Mouse (Mus musculus): ENCODE data around the gene Mgat3. TPM values are rescaled to one million over a fixed set of nuclear protein-coding genes. Genes with fewer than 3 reads are reported as not detected.
A peak's percentile ranks its signal among the peaks of the same experiment; 100 is the strongest.

Mgat3 gene
- polyA plus RNA-seq, 1 experiment = 65.1 TPM

- TF ChIP-seq CTCF (IDR thresholded peaks at IDR 0.05; ENCODE audit: insufficient read depth, low read depth, low read length) = no peak
- TF ChIP-seq POLR2A (IDR thresholded peaks at IDR 0.05; ENCODE audit: insufficient read depth, low read depth, low read length) = no peak
- Histone ChIP-seq H3K4me3 (ENCODE audit: insufficient read depth, low read depth, low read length) (no peak overlapping the region), H3K4me1 (ENCODE audit: control insufficient read depth, insufficient read depth, low read length) (peaks cover 27% of the 10 kb centered on the region; the same call in 1 of the 2 replicates), H3K27ac (ENCODE audit: insufficient read depth, low read depth, low read length) (no peak overlapping the region)
- WGBS = 91% methylated on average over 22 of the region's 22 CpGs
Observed at GRCm38 (mm10) chr15:80157197-80157943, 16.2 kb upstream of the Mgat3 start.

- TF ChIP-seq CTCF (IDR thresholded peaks at IDR 0.05; ENCODE audit: insufficient read depth, low read depth, low read length) (no peak), POLR2A (IDR thresholded peaks at IDR 0.05; ENCODE audit: insufficient read depth, low read depth, low read length) (no peak)
- Histone ChIP-seq H3K4me1 (ENCODE audit: control insufficient read depth, insufficient read depth, low read length) (peaks cover 33% of the 10 kb centered on the region), H3K4me3 (ENCODE audit: insufficient read depth, low read depth, low read length) (no peak overlapping the region), H3K27ac (ENCODE audit: insufficient read depth, low read depth, low read length) (no peak overlapping the region)
- 87% methylated on average over 5 of the region's 5 CpGs for whole genome bisulfite sequencing
Observed at GRCm38 (mm10) chr15:80158001-80158706, 15.4 kb upstream of the Mgat3 start.

GRCm38 (mm10) chr15:80158707-80159090, 14.8 kb upstream of the Mgat3 start:
- Histone ChIP-seq H3K4me1 (ENCODE audit: control insufficient read depth, insufficient read depth, low read length) (peaks cover 38% of the 10 kb centered on the region), H3K4me3 (ENCODE audit: insufficient read depth, low read depth, low read length) (no peak overlapping the region), H3K27ac (ENCODE audit: insufficient read depth, low read depth, low read length) (no peak overlapping the region)
- TF ChIP-seq POLR2A (IDR thresholded peaks at IDR 0.05; ENCODE audit: insufficient read depth, low read depth, low read length) (no peak), CTCF (IDR thresholded peaks at IDR 0.05; ENCODE audit: insufficient read depth, low read depth, low read length) (no peak)
- WGBS = 78% methylated on average over 4 of the region's 4 CpGs

GRCm38 (mm10) chr15:80159286-80159901, 14.1 kb upstream of the Mgat3 start:
- Histone ChIP-seq H3K4me3 (ENCODE audit: insufficient read depth, low read depth, low read length) (no peak overlapping the region), H3K27ac (ENCODE audit: insufficient read depth, low read depth, low read length) (no peak overlapping the region; the same call in 1 of the 2 replicates), H3K4me1 (ENCODE audit: control insufficient read depth, insufficient read depth, low read length) (peaks cover 40% of the 10 kb centered on the region)
- 45% methylated on average over 8 of the region's 8 CpGs for WGBS
- TF ChIP-seq CTCF (IDR thresholded peaks at IDR 0.05; ENCODE audit: insufficient read depth, low read depth, low read length) (no peak), POLR2A (IDR thresholded peaks at IDR 0.05; ENCODE audit: insufficient read depth, low read depth, low read length) (no peak)

- 86% methylated on average over 13 of the region's 13 CpGs for WGBS
- TF ChIP-seq CTCF (IDR thresholded peaks at IDR 0.05; ENCODE audit: insufficient read depth, low read depth, low read length) = no peak
- TF ChIP-seq POLR2A (IDR thresholded peaks at IDR 0.05; ENCODE audit: insufficient read depth, low read depth, low read length) = no peak
- Histone ChIP-seq H3K4me3 (ENCODE audit: insufficient read depth, low read depth, low read length) (no peak overlapping the region), H3K4me1 (ENCODE audit: control insufficient read depth, insufficient read depth, low read length) (peaks cover 40% of the 10 kb centered on the region), H3K27ac (ENCODE audit: insufficient read depth, low read depth, low read length) (peak overlapping the region; percentile 58; the same call in 1 of the 2 replicates)
Observed at GRCm38 (mm10) chr15:80160223-80160622, 13.3 kb upstream of the Mgat3 start.

- 0 out of 2 replicates have a peak overlapping the region, but pooled peaks have one; percentile 58 for H3K27ac ChIP-seq (ENCODE audit: insufficient read depth, low read depth, low read length)
- peaks cover 43% of the 10 kb centered on the region for H3K4me1 ChIP-seq (ENCODE audit: control insufficient read depth, insufficient read depth, low read length)
- no peak overlapping the region for H3K4me3 ChIP-seq (ENCODE audit: insufficient read depth, low read depth, low read length)
- TF ChIP-seq POLR2A (IDR thresholded peaks at IDR 0.05; ENCODE audit: insufficient read depth, low read depth, low read length) (no peak), CTCF (IDR thresholded peaks at IDR 0.05; ENCODE audit: insufficient read depth, low read depth, low read length) (no peak)
- WGBS = 75% methylated on average over 4 of the region's 4 CpGs
Observed at GRCm38 (mm10) chr15:80160726-80161125, 12.8 kb upstream of the Mgat3 start.

GRCm38 (mm10) chr15:80161199-80161598, 12.3 kb upstream of the Mgat3 start:
- H3K27ac ChIP-seq (ENCODE audit: insufficient read depth, low read depth, low read length) = no peak overlapping the region

GRCm38 (mm10) chr15:80162401-80162964, 11.0 kb upstream of the Mgat3 start:
- H3K27ac ChIP-seq (ENCODE audit: insufficient read depth, low read depth, low read length) = peak overlapping the region; percentile 42; the same call in 1 of the 2 replicates
- WGBS = 88% methylated on average over 4 of the region's 4 CpGs
- peaks cover 43% of the 10 kb centered on the region for H3K4me1 ChIP-seq (ENCODE audit: control insufficient read depth, insufficient read depth, low read length)
- no peak overlapping the region for H3K4me3 ChIP-seq (ENCODE audit: insufficient read depth, low read depth, low read length)
- TF ChIP-seq POLR2A (IDR thresholded peaks at IDR 0.05; ENCODE audit: insufficient read depth, low read depth, low read length) (no peak), CTCF (IDR thresholded peaks at IDR 0.05; ENCODE audit: insufficient read depth, low read depth, low read length) (no peak)

More at GRCm38 (mm10) chr15:80161199-80161598, 12.3 kb upstream of the Mgat3 start:
- TF ChIP-seq CTCF (IDR thresholded peaks at IDR 0.05; ENCODE audit: insufficient read depth, low read depth, low read length) (no peak), POLR2A (IDR thresholded peaks at IDR 0.05; ENCODE audit: insufficient read depth, low read depth, low read length) (no peak)
- Histone ChIP-seq H3K4me1 (ENCODE audit: control insufficient read depth, insufficient read depth, low read length) (peaks cover 43% of the 10 kb centered on the region), H3K4me3 (ENCODE audit: insufficient read depth, low read depth, low read length) (no peak overlapping the region)
- 77% methylated on average over 3 of the region's 3 CpGs for WGBS

All from olfactory bulb, adult 2 months (tissue).